Mouse (Mus musculus) bone marrow macrophage, adult 2 months (primary cell): ENCODE data around the gene Aacs.

Source experiments
- CTCF ChIP-seq: IDR thresholded peaks from 2 replicates; pipeline ENCODE4 v1.5.1; 2012; ENCODE audit warnings: low read depth, mild to moderate bottlenecking, low read length, moderate library complexity
- POLR2A ChIP-seq: IDR thresholded peaks from 2 replicates; pipeline ENCODE4 v1.6.1; 2012; ENCODE audit warnings: mild to moderate bottlenecking, low read depth, low read length, borderline replicate concordance

GRCm38 (mm10) chr5:125518640-125519039, 43.0 kb downstream of the Aacs start:
- TF ChIP-seq CTCF = peak; percentile 35; the same call in 1 of the 2 replicates
- no peak for TF ChIP-seq POLR2A
